8 mouse cellular contexts compared by ENCODE assay signal in genomic region chr2:156393155-156393828, GRCm38 (mm10). TPM values are rescaled to one million over a fixed set of nuclear protein-coding genes. Genes with fewer than 3 reads are reported as not detected.
A peak's percentile ranks its signal among the peaks of the same experiment; 100 is the strongest.
DNase-seq lines count a peak whose midpoint lies in the region; ATAC-seq lines count a peak whose summit lies in the region.

No protein-coding gene starts in this region.

- peak overlapping the region; percentile 42 for H3K4me3 ChIP-seq in kidney, embryonic 15.5 days (replicated peaks)
- H3K4me3 ChIP-seq in hindbrain, embryonic 12.5 days = peak overlapping the region; percentile 36
- peak overlapping the region; percentile 34 for H3K4me3 ChIP-seq in midbrain, embryonic 14.5 days (replicated peaks; ENCODE audit: low read depth, low read length)

- 0 out of 2 replicates have a peak overlapping the region, but pooled peaks have one; percentile 22 for H3K27ac ChIP-seq in kidney, embryonic 15.5 days
- peak overlapping the region; percentile 64; the same call in 1 of the 2 replicates for H3K27ac ChIP-seq in hindbrain, embryonic 12.5 days
- H3K27ac ChIP-seq in midbrain, embryonic 14.5 days (replicated peaks; ENCODE audit: low read depth, low read length) = peak overlapping the region; percentile 55

- no peaks in the 10 kb centered on the region for H3K27me3 ChIP-seq in kidney, embryonic 15.5 days
- no peaks in the 10 kb centered on the region for H3K27me3 ChIP-seq in hindbrain, embryonic 12.5 days
- no peaks in the 10 kb centered on the region for H3K27me3 ChIP-seq in midbrain, embryonic 14.5 days (ENCODE audit: control insufficient read depth, insufficient read depth, low read length)

- no peaks in the 10 kb centered on the region for H3K9me3 ChIP-seq in kidney, embryonic 15.5 days (replicated peaks)
- H3K9me3 ChIP-seq in hindbrain, embryonic 12.5 days (replicated peaks) = no peaks in the 10 kb centered on the region
- H3K9me3 ChIP-seq in midbrain, embryonic 14.5 days (ENCODE audit: control insufficient read depth, low read length) = no peaks in the 10 kb centered on the region

- no peak overlapping the region for H3K9ac ChIP-seq in kidney, embryonic 15.5 days
- peak overlapping the region; percentile 24; the same call in 1 of the 2 replicates for H3K9ac ChIP-seq in hindbrain, embryonic 12.5 days
- H3K9ac ChIP-seq in midbrain, embryonic 14.5 days (replicated peaks; ENCODE audit: low read length) = peak overlapping the region; percentile 23; the same call in 1 of the 2 replicates

- H3K36me3 ChIP-seq in kidney, embryonic 15.5 days = no peaks in the 10 kb centered on the region
- H3K36me3 ChIP-seq in hindbrain, embryonic 12.5 days = no peaks in the 10 kb centered on the region
- H3K36me3 ChIP-seq in midbrain, embryonic 14.5 days (ENCODE audit: control insufficient read depth, insufficient read depth, low read length) = no peaks in the 10 kb centered on the region

- WGBS in kidney, embryonic 15.5 days = 56% methylated on average over 5 of the region's 5 CpGs
- WGBS in hindbrain, embryonic 12.5 days = 58% methylated on average over 5 of the region's 5 CpGs
- WGBS in midbrain, embryonic 14.5 days = 58% methylated on average over 5 of the region's 5 CpGs

- H3K4me1 ChIP-seq in kidney, embryonic 15.5 days = peaks cover 4% of the 10 kb centered on the region
- peaks cover 5% of the 10 kb centered on the region; the same call in 1 of the 2 replicates for H3K4me1 ChIP-seq in hindbrain, embryonic 12.5 days
- H3K4me1 ChIP-seq in midbrain, embryonic 14.5 days (ENCODE audit: control insufficient read depth, insufficient read depth, low read length) = 0 out of 2 replicates have a peak, but pooled peaks cover 5% of the 10 kb centered on the region

- 0 out of 2 replicates have a peak, but pooled peaks have one; percentile 15 for ATAC-seq in kidney, embryonic 15.5 days (replicated peaks; ENCODE audit: low FRiP score)
- peak; percentile 72 for ATAC-seq in hindbrain, embryonic 12.5 days (ENCODE audit: low FRiP score)
- ATAC-seq in midbrain, embryonic 14.5 days (ENCODE audit: low FRiP score, low TSS enrichment) = no peak; the same call in 1 of the 2 replicates

- no peak for DNase-seq in kidney, adult 18-20 months
- peak; percentile 54 for DNase-seq in adipocyte (ENCODE audit: low spot score)
- DNase-seq in midbrain, embryonic 14.5 days = peak; percentile 18
- no peak for DNase-seq in testis, postnatal 14 days (ENCODE audit: low spot score)
- DNase-seq in spleen, postnatal 14 days (ENCODE audit: low spot score in 2 of 2) = no peak
- no peak for DNase-seq in gastrocnemius, postnatal 25 days

- H3K4me2 ChIP-seq in kidney, embryonic 15.5 days = peak overlapping the region; percentile 50
- peak overlapping the region; percentile 42 for H3K4me2 ChIP-seq in hindbrain, embryonic 12.5 days (replicated peaks)
- peak overlapping the region; percentile 52 for H3K4me2 ChIP-seq in midbrain, embryonic 14.5 days (ENCODE audit: low read length)

RNA-seq across cellular contexts. Expression of gene Epb41l1, which starts 27.4 kb away (rescaled TPM):
- polyA plus RNA-seq in kidney, embryonic 15.5 days (2015; fragmentation: Nextera tagmentation; extraction: Ambion mirVana) = 2.3 and 2.8 TPM in 2 replicates
- 6.1 and 7.1 TPM in 2 replicates for polyA plus RNA-seq in hindbrain, embryonic 12.5 days (2016; fragmentation: Nextera tagmentation; extraction: Ambion mirVana)
- polyA plus RNA-seq in midbrain, embryonic 14.5 days (2014; fragmentation: Nextera tagmentation; extraction: Ambion mirVana) = 20.9 and 26.1 TPM in 2 replicates
- 1 to 10 TPM; 3.0 to 7.9 TPM for total RNA-seq in gastrocnemius, postnatal 25 days (2021)

Comparison
In these comparisons a context has a peak if more than half of its experiments do, and no peak if none do; other contexts are left out.
1. DNase-seq: peak in adipocyte (single experiment) and midbrain, embryonic 14.5 days (single experiment); none in kidney, adult 18-20 months (single experiment), testis, postnatal 14 days (single experiment), spleen, postnatal 14 days (0 of 2) and gastrocnemius, postnatal 25 days (single experiment).
2. Peak in every context shown above with its lines, with median percentiles within 50 percentile points of each other: H3K27ac ChIP-seq, H3K4me2 ChIP-seq and H3K4me3 ChIP-seq.